Mouse (Mus musculus) olfactory bulb, adult 2 months (tissue): ENCODE data around the gene Rtkn.

Experiments
- CTCF ChIP-seq: fragments of 200-500 bp; IDR thresholded peaks from 2 replicates; pipeline ENCODE4 v1.5.1; 2012; ENCODE audit warnings: low read depth, mild to moderate bottlenecking, low read length, moderate library complexity; ENCODE audit not compliant: insufficient read depth
- POLR2A ChIP-seq: fragments of 200-500 bp; IDR thresholded peaks from 2 replicates; pipeline ENCODE4 v1.6.1; 2012; ENCODE audit warnings: mild to moderate bottlenecking, low read depth, low read length, moderate library complexity; ENCODE audit not compliant: insufficient read depth

DNA sequence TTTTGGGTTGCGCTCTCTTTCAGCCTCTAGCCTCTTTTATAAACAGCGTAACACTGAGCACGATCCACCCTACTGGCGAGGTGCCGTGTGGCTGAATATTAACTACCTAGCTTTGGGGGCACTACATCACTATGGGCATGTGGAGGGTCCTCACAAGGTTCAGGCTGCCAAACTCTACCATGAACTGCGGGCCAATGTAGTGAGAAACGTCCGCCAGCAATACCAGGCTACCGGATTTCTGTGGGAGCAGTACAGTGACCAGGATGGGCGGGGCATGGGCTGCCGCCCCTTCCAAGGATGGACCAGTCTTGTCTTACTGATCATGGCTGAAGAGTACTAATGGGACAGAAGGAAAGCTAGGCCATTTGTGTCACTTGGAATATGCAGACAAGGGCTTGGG is 16.9 kb upstream of the Rtkn start:
- TF ChIP-seq POLR2A = no peak
- no peak for TF ChIP-seq CTCF
